Mouse (Mus musculus) frontal cortex, adult (tissue): Measurements from ENCODE around the gene Hes2.
A peak's percentile ranks its signal among the peaks of the same experiment; 100 is the strongest.

Experiments used
- ATAC-seq: cut with Nextera tagmentation; 2 replicates; pipeline ENCODE4 v1.9.2; 2017; ENCODE audit warnings: mild to moderate bottlenecking, moderate library complexity, mixed read lengths; ENCODE audit not compliant: low TSS enrichment

Gene Hes2

DNA sequence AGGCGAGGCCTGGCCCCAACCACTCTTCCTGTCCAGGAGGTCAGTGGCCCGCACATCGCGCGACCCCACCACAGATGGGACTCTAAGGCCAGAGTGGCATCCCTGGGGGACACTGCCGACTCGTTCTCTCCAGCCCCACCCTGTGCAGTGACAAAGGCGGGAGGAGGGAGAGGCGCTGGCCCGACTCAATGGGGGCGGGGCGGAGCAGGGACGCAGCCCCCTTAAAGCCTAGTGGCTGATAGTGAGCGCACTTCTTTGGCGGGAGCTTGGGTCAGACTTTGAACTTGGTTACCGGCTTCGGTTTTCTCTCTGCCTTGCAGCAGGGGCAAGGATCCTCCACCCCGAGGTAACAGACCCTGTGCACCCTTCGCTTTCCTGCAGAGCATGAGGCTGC, 615 bp downstream of the Hes2 start:
- no peak for ATAC-seq

DNA sequence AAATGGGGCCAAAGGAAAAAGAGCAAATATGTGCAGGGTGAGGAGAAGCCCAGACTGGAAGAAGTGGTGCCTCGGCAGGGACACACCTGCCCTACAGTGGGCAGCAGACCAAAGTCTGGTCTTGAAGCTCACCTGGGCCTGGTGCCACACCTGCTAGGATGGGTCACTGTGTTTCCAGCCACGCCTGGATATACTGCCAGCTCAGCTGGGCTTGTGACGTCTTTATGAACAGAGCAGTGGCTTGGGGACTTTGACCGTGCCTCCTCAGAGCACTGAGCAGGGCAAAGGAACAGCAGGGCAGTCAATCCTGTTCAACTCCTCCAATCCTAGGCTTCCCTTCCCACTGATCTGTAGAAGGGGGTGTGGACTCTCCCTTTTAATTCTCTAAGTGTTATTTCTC, 2.1 kb downstream of the Hes2 start:
- ATAC-seq, result no peak

DNA sequence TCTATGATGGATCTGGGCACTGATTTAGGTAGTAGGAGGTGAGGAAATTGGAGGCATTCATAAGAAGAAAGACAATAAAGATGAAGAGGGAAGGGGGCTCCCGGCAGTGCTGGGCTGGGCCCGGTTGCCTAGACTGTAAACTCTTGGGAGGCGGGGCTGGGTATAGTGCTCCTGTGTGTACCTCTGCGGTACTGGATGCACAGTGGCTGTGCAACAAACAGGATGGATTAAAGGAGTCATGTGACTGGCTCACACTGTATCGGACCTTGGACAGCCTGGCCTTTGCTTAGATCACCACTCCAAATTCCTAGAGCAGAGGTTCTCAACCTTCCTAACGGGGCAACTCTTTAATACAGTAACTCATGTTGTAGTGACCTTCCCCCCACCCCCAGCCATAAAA, 2.9 kb downstream of the Hes2 start:
- ATAC-seq, result no peak

DNA sequence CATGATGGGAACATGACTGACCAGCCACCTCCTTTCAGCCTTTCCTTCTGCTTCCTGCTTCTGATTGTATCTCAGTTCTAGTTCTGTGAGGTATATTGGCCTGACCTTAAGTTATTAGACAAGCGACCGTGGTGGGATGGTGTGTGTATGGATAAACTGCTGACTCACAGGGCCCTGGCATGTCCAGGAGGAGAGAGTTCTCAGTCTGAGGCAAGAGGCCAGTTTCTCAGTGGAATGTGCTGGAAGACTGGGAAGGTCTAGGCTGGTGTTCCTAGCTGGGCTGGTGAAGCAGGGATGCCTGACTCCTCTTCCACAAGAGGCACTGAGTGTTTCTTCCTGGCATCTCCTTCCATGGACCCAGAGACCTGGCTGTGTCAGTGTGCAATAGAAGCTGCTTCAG, 4.1 kb downstream of the Hes2 start:
- no peak for ATAC-seq

DNA sequence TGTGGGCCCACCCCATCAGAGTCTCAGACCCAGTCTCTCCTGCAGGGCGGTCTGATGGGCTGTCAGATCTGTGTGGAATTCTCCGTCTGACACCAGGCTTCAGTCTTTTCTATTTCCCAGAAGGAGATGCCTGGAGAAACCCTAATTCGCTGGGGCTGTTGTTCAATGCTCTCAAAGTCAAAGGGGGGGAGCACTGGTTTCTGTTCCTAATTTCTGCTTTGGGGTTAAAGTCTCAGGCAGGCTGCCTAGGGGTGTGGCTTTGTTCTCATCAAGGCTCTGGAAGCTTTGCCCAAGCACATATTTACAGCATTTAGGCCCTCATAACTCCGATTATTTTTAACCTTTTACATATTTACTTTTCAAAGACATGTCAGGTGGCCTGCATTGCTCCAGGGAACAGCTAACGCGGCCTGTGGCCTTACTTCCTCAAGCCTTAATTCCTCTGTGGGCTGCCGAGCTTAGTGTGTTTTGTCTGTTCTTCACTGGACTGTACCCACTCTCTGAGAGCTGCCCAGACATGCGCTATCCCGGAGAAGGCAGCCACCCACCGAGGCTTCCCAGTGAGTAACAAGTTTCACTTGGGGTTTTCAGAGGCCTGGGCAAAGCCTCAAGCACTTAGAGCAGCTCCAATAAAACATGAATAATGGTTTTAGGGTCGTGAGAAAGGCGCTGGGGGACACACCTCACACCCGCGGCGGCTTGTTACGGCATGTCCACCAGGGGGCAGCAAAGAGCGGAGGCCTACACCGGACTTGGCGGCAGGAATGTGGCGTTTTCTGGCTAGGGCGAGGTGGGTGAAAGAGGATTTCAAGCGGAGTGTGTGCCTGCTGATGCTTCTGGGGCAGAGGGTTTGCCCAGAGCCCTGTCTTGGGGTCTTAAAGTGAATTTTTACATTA, 6.6 kb downstream of the Hes2 start:
- peak; percentile 44; the same call in 1 of the 2 replicates for ATAC-seq

DNA sequence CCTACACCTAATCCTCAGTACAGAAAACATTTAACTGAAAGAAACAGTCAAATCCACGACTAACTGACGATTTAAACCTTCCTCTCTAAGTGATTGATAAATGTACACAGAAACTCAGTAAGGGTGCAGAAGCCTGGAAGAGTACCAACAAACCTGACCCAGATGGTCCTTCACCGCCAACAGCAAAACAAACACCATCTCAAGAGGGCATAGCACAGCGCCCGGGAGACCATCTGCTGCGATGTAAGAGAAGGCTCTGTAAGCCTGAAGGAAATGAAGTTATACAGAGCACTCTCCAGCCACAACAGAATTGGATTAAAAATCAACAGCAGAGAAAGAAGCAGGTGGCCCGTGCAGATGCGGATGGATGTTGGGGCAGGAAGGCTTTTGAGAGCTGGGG, 9.4 kb downstream of the Hes2 start:
- no peak for ATAC-seq

DNA sequence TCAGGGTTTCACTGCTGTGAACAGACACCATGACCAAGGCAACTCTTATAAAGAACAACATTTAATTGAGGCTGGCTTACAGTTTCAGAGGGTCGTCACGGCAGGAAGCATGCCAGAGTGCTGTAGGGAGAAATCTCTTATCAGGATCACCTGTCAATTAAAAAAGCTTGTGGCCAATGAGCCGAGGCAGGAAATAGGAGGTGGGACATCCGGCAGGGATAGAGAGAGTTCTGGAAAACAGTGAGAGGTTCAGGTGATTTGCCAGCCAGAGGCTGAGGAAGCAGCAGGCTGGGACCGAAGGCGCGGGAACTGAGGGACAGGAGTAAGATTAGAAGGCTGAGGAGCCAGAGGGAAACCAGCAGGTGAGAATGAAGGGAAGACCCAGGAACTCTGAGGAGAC, 10.4 kb downstream of the Hes2 start:
- ATAC-seq, result no peak

DNA sequence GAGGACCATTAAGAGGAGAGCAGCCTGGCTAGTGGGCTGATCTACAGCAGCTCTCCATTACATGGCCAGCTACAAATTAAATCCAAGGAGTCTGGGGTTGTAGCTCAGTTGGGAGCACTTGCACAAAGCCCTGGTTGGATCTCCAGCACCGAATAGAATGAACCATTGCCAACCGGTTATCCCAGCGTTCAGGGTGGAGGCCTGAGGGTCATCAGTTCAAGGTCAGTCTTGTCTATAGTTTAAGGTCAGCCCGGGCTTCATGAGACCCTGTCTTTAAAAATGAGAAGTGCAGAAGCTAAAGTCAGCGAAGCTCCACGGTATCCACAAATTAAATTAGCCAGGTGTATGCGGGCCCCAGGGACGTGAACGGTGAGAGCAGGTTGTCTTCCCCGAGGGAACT, 11.6 kb downstream of the Hes2 start:
- ATAC-seq, result no peak

DNA sequence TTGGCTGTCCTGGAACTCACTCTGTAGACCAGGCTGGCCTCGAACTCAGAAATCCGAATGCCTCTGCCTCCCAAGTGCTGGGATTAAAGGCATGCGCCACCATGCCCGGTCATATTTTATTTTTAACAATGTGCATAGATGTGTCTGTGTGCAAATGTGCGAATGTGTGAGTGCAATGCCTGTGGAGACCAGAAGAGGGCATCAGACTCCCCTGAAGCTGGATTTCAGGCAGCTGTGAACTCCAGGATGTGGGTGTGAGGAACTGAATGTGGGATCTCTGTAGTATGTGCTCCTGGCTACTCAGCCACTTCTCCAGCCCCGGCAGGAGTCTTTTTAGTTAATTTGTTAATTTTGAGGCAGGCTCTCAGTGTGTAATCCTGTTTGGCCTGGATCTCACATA, 12.9 kb downstream of the Hes2 start:
- no peak for ATAC-seq

DNA sequence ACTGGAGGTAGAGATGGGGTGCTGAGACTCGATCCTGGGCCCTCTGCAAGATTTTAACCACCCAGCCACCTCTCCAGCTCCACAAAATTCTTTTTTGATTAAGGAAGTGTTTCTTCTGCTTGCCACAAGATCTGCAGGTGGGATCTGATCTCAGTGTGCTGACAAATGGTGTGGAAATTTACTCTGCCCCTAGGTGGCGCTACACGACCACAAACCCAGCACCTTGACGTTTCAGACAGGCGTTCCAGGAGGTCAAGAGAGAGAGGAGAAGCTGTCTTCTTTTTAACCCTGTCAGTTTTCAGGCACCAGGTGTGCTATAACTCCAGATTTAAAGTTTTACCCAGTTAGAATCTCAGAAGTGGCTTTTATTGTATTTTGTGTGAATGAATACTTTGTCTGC, 14.4 kb downstream of the Hes2 start:
- ATAC-seq, result no peak

DNA sequence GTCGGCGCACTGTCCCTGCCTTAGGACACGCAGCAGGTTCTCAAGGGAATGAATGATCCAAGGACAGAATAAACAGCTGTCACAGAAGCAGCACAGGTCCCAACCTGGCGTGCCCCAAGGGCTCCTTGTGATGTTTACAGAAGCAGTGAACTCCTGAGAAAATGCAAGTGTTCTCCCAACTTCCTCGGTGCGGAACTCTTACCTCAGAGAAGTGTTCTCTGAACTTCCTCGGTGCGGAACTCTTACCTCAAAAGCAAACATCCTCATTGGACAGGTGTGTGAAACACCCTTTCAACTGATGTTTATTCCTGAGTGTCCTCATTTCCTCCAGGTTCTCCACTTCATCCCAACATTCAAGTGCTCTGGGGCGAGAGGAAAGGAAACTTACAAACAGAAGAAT, 15.3 kb downstream of the Hes2 start:
- no peak for ATAC-seq

DNA sequence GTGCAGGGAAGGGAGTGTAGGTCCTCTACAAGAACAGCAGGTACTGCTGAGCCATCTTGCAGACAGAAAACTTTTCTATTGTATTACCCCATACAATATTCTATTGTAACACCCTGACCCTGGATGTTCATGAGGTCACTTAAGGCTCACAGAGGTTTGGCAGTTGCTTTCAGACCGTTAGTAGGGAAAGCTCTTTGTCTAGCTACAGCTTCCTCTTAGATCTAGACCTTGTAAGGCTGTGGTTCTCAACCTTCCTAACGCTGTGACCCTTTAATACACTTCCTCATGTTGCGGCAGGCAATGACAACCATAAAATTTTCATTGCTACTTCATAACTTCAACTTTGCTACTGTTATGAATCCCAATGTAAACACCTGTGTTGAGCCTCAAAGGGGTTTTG, 18.0 kb downstream of the Hes2 start:
- ATAC-seq, result no peak

DNA sequence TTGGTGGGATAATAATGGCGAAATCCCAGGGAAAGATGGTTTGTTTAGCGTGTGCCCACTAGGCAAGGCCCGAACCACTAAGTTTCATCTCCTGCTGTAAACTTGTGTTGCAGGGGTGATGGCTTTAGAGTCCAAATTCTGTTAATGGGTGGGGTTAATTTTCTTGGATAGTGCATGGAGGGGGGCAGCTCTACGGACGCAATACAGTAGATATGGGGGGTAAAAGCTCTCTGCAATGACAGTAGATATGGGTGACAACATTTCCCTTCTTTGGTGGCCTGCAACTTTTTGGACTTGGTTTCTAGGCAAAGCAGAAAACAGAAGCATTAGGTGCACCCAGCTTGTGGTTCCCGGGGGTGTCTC, 18.5 kb downstream of the Hes2 start:
- ATAC-seq, result no peak

DNA sequence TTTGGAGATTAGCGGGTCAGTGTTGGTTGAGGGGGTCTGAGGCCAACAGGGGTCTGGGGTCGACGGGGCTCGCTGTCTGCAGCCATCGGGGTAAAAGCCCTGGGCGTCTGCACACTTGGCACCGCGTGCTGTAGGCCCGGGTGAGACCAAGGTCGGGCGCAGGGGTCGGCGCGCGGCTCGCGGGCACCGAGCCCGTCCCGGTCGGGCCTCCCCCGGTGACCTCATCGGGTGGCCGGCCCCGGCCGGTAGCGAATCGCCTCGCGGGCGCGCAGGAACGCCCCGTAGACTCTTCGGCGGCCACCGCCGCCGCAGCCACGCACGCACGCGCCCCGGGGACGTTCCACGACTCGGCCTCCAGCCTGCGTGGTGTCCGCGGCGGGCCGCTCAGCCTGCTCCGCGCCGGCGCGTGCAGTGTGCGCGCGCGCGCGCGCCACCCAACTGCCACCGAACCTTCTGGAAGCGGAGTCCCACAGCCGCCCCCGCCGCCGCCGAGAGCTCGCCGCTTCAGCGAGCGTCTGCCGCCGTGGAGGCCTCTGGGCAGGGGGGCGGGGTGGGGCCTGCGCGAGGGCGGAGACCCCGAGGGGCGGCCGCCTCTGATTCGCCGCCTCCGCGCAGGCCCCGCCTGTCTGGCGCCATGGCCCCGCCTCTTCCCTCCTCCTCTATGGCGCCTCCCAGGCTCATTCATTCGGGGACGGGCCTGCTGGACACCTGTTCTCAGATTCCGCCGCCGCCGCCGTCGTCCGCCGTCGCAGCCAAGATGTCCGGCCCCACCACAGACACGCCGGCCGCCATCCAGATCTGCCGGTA, 19.1 kb downstream of the Hes2 start, which contains the start of gene Acot7:
Gene Acot7 (plus strand): TSS at position 598 of the 807 bp plus-strand sequence.
- ATAC-seq, result peak; percentile 80

DNA sequence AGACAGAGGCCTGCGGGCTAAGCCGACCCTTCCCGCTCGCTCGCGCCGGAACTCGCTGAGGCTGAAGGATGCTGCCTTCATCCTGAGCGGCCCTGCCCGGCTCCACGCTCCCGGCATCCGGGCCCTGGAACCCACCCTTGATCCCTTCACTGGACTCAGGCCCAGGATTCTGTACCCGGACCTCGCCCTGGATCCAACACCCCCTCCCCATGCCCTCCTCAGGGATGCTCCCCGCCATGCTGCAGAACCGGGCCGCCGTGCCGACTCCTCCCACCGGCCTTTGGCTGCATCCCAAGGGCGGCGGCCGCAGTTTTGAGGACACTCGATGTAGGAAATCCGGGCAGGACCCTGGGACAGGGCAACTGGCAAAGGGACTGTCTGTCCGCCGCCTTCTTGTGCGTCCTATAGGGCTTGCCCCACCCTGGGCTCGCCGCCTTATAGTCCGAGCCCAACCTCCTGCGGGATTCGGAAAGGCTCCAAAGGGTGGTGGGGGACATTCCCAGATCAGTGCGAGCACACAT, 19.7 kb downstream of the Hes2 start:
- peak; percentile 22; the same call in 1 of the 2 replicates for ATAC-seq

DNA sequence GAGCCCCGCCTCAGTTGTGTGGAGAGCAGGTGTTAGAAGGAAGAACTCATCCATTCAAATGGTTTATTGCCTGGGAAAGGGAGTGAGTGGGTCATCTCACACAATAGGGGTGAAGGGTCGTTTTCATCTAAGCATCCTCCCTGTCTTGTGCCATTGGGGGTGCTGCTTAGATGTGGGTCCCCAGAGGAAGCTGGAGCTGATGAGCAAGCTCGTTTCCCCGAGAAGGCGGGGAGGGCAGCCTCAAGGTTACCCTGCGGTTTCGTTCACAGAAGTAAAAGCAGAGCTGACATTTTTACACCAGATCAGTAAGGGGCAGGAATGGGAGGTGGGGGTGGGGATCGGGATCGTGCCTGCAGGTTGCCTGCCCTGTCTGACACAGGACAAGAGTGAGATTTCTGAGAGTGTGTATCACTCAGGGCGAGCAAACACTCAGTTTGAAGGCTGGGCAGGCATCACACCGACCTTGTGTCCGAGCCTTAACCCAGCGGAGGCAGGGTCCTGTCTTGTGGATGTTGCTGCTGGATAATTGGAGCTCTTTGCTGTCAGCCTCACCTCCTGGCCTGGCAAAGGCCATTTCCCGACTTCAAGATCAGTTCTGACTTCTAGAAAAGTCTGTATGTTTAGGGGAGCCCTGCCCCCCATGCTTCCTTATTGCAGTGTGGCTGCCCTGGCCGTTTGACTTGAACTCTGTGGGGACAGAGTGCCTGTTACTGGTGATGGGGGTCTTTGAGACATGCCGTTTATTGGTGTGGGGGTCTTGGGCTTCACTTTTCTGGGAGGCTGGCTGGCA, 20.4 kb downstream of the Hes2 start:
- no peak for ATAC-seq

DNA sequence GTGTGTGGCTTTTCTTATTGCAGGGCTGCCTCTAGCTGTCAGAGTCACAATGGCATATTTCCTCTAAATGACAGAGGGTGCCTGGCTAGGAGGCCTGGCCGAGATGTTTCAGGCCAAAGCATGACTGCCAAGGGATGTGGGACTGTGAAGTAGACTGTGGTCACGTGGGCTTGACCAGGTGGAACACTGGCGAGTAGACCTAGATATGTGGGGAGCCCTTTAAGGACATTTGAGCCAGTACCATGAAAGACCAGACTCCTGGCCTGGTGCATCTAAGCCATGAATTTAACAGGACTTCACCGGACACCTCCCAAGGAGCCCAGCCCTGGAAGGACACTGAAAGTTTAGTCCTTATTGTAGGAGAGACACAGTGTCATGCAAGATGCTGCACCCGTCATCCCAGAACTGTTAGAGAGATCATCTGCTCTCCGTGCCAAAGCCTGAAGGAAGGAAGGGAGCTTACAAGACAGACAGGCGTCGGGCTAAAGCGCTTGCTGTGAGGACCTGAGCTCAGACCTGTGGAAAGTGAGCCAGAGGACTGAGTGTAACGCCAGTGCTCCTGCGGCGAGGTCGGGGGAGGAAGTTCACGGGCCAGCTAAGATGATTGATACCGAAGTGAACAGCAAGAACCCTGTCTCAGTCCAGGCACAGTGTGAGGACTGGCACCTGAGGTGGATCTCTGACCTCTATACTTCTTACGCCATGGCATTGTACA, 21.4 kb downstream of the Hes2 start:
- no peak for ATAC-seq

DNA sequence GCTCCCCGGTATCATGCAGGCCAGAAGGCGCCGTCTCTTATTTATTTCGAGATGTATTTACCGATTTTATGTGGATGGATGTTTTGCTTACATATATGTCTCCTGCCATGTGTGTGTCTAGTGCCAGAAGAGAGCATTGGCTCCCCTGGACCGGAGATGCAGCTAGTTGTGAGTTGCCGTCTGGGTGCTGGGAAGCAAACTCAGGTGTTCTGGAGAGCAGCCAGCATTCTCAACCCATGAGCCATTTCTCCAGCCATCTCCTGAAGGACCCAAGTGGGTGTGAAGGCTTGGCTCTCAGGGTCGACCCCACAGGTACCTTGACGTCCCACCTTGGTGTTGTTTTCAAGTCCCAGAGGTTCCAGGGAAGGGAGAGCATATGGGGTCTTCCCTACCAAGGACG, 23.5 kb downstream of the Hes2 start:
- ATAC-seq, result no peak

DNA sequence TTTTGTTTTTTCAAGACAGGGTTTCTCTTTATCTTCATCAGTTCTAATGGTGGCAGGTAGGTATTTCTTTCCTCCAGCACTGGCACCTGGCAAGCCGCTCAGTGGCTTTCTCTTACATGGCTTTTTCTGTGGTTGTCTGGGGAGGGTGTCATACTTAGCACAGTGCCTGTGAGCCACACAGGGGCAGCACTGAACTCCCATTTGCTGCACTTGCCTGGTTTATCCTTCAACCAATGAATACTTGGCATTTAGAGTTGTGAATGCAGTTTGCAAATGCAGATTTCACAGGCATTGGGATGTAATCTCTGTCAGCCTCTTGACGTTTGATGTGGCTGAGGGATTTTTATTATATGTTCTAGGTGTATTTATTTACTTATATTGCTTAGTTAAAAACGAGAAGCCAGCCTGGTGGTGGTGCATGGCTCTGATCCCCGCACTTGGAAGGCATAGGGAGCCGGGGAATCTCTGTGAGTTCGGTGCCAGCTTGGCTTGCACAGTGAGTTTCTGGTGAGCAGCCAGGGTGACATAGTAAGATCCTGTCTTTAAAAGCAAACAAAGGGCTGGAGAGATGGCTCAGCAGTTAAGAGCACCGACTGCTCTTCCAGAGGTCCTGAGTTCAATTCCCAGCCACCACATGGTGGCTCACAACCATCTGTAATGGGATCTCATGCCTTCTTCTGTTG, 25.8 kb downstream of the Hes2 start:
- peak; percentile 57 for ATAC-seq

DNA sequence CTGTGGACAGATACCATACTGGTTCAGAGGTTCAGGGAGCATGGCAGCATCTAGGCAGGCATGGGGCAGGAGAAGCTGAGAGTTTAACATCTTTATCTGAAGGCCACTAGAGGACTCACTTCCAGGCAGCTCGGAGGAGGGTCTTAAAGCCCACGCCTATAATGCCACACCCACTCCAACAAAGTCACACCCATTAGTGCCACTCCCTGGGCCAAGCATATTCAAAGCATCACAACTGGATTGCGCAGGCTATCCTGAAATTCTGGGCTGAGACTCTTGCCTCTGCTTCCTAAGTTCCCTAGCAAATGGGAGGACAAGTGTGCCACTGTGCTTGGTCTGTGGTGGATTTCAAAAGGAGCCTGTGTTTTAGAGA, 26.5 kb downstream of the Hes2 start:
- ATAC-seq, result peak; percentile 18; the same call in 1 of the 2 replicates
